Mouse (Mus musculus) MEL (cell line): ENCODE results near the gene Hrh1. TPM values are rescaled to one million over a fixed set of nuclear protein-coding genes. Genes with fewer than 3 reads are reported as not detected.

Experiments used
- DNase-seq: peaks from one replicate; pipeline ENCODE4 v3.0.0; 2011; ENCODE audit warnings: low read depth, low spot score
- H3K27ac ChIP-seq: 2 replicates; pipeline ENCODE4 v1.5.1; 2012; ENCODE audit warnings: low read depth, mild to moderate bottlenecking, control low read depth, low read length, moderate library complexity; ENCODE audit not compliant: control insufficient read depth
- H3K27me3 ChIP-seq, 2 experiments: fragments of 150-350 bp in 1 of 2; sonication (generic) in 1 of 2; 2 replicates each; pipeline ENCODE4 v1.6.1; 2012; ENCODE audit warnings: low read length in 2 of 2, mild to moderate bottlenecking in 2 of 2, improper control_type of control experiment in 1 of 2, moderate library complexity in 1 of 2; ENCODE audit not compliant: insufficient read depth in 2 of 2, control insufficient read depth in 1 of 2
- H3K36me3 ChIP-seq, 2 experiments: 2 replicates each; pipeline ENCODE4 v1.6.1; 2012 to 2014; ENCODE audit warnings: low read length in 2 of 2, improper control_type of control experiment in 1 of 2, inconsistent platforms in 1 of 2, mild to moderate bottlenecking in 1 of 2; ENCODE audit not compliant: insufficient read depth in 2 of 2, control insufficient read depth in 1 of 2
- H3K4me1 ChIP-seq, 2 experiments: fragments of 150-350 bp in 1 of 2; sonication (generic) in 1 of 2; 2 replicates each; pipeline ENCODE4 v1.6.1; 2012; ENCODE audit warnings: low read length in 2 of 2, improper control_type of control experiment in 1 of 2, mild to moderate bottlenecking in 1 of 2; ENCODE audit not compliant: insufficient read depth in 2 of 2, control insufficient read depth in 1 of 2
- H3K4me3 ChIP-seq, 2 experiments: fragments of 150-350 bp in 1 of 2; sonication (generic) in 1 of 2; 2 replicates each; pipeline ENCODE4 v1.5.1; 2012; ENCODE audit warnings: low read depth in 2 of 2, low read length in 2 of 2, mild to moderate bottlenecking in 2 of 2, moderate library complexity in 2 of 2, control low read depth in 1 of 2, improper control_type of control experiment in 1 of 2; ENCODE audit not compliant: control insufficient read depth in 1 of 2, insufficient read depth in 1 of 2
- H3K79me2 ChIP-seq: 2 replicates; pipeline ENCODE4 v1.6.1; 2012; ENCODE audit warnings: mild to moderate bottlenecking, low read length, moderate library complexity; ENCODE audit not compliant: control insufficient read depth, poor library complexity, insufficient read depth
- H3K9ac ChIP-seq: 2 replicates; pipeline ENCODE4 v1.6.1; 2012; ENCODE audit warnings: low read depth, mild to moderate bottlenecking, control low read depth, low read length, moderate library complexity; ENCODE audit not compliant: control insufficient read depth, poor library complexity, severe bottlenecking
- H3K9me3 ChIP-seq: fragments of 150-350 bp; sonication (generic); replicated peaks from 2 replicates; pipeline ENCODE4 v1.6.1; 2012; ENCODE audit warnings: mild to moderate bottlenecking, low read length, improper control_type of control experiment, moderate library complexity; ENCODE audit not compliant: insufficient read depth
- CHD1 ChIP-seq: IDR thresholded peaks from 2 replicates; pipeline ENCODE4 v1.6.1; 2012; ENCODE audit warnings: low read depth, mild to moderate bottlenecking, inconsistent platforms, low read length, improper control_type of control experiment
- CTCF ChIP-seq, 3 experiments: IDR thresholded peaks in 2 of 3; conservative IDR thresholded peaks in 1 of 3; 2 replicates each; pipeline ENCODE4 v1.5.1; 2011 to 2012; ENCODE audit warnings: low read length in 3 of 3, low read depth in 2 of 3, mild to moderate bottlenecking in 2 of 3, improper control_type of control experiment in 1 of 3, inconsistent platforms in 1 of 3, mixed read lengths in 1 of 3, moderate library complexity in 1 of 3; ENCODE audit not compliant: control insufficient read depth in 1 of 3, insufficient read depth in 1 of 3, poor library complexity in 1 of 3, severe bottlenecking in 1 of 3
- E2F4 ChIP-seq: IDR thresholded peaks from 2 replicates; pipeline ENCODE4 v1.6.1; 2011; ENCODE audit warnings: low read depth, low read length, improper control_type of control experiment, borderline replicate concordance
- ELF1 ChIP-seq: IDR thresholded peaks from 2 replicates; pipeline ENCODE4 v1.6.1; 2014; ENCODE audit warnings: low read depth, mild to moderate bottlenecking, inconsistent platforms, low read length, improper control_type of control experiment, moderate library complexity
- EP300 ChIP-seq, 2 experiments: IDR thresholded peaks; 2 replicates each; pipeline ENCODE4 v1.6.1; 2011; ENCODE audit warnings: improper control_type of control experiment in 2 of 2, low read length in 2 of 2, low read depth in 1 of 2, mild to moderate bottlenecking in 1 of 2
- HCFC1 ChIP-seq: IDR thresholded peaks from 2 replicates; pipeline ENCODE4 v1.6.1; 2012; ENCODE audit warnings: low read depth, mild to moderate bottlenecking, inconsistent platforms, low read length, improper control_type of control experiment, moderate library complexity
- KAT2A ChIP-seq: conservative IDR thresholded peaks from 2 replicates; pipeline ENCODE4 v1.6.1; 2012; ENCODE audit warnings: low read depth, low read length, improper control_type of control experiment, inconsistent platforms
- MAFK ChIP-seq: IDR thresholded peaks from 2 replicates; pipeline ENCODE4 v1.6.1; 2011; ENCODE audit warnings: low read depth, mild to moderate bottlenecking, low read length, improper control_type of control experiment, borderline replicate concordance
- MAZ ChIP-seq: IDR thresholded peaks from 2 replicates; pipeline ENCODE4 v1.6.1; 2012; ENCODE audit warnings: low read depth, mild to moderate bottlenecking, inconsistent platforms, low read length, improper control_type of control experiment
- MYB ChIP-seq: IDR thresholded peaks from 2 replicates; pipeline ENCODE4 v1.6.1; 2011; ENCODE audit warnings: mild to moderate bottlenecking, low read depth, low read length, improper control_type of control experiment
- NELFE ChIP-seq: IDR thresholded peaks from 2 replicates; pipeline ENCODE4 v1.6.1; 2011; ENCODE audit warnings: low read depth, low read length, improper control_type of control experiment
- NRF1 ChIP-seq: IDR thresholded peaks from 2 replicates; pipeline ENCODE4 v1.6.1; 2014; ENCODE audit warnings: low read depth, mild to moderate bottlenecking, inconsistent platforms, low read length, improper control_type of control experiment, moderate library complexity; ENCODE audit not compliant: poor library complexity, insufficient read depth, severe bottlenecking
- POLR2A ChIP-seq, 2 experiments: IDR thresholded peaks; 2 replicates each; pipeline ENCODE4 v1.6.1; 2011 to 2012; ENCODE audit warnings: low read length in 2 of 2, mild to moderate bottlenecking in 2 of 2, control low read depth in 1 of 2, improper control_type of control experiment in 1 of 2, low read depth in 1 of 2, moderate library complexity in 1 of 2; ENCODE audit not compliant: control insufficient read depth in 1 of 2, insufficient read depth in 1 of 2, poor library complexity in 1 of 2
- RAD21 ChIP-seq: IDR thresholded peaks from 2 replicates; pipeline ENCODE4 v1.6.1; 2011; ENCODE audit warnings: mild to moderate bottlenecking, low read depth, low read length, improper control_type of control experiment
- SIN3A ChIP-seq: IDR thresholded peaks from 2 replicates; pipeline ENCODE4 v1.6.1; 2012; ENCODE audit warnings: low read length, improper control_type of control experiment, inconsistent platforms
- SMC3 ChIP-seq: IDR thresholded peaks from 2 replicates; pipeline ENCODE4 v1.6.1; 2011; ENCODE audit warnings: low read depth, low read length, improper control_type of control experiment
- USF1 ChIP-seq: IDR thresholded peaks from 2 replicates; pipeline ENCODE4 v1.6.1; 2014; ENCODE audit warnings: low read depth, mild to moderate bottlenecking, inconsistent platforms, low read length, improper control_type of control experiment, moderate library complexity
- USF2 ChIP-seq, 2 experiments: IDR thresholded peaks; 2 replicates each; pipeline ENCODE4 v1.6.1; 2011 to 2012; ENCODE audit warnings: improper control_type of control experiment in 2 of 2, low read length in 2 of 2, borderline replicate concordance in 1 of 2, inconsistent platforms in 1 of 2, low read depth in 1 of 2, mild to moderate bottlenecking in 1 of 2; ENCODE audit not compliant: insufficient read depth in 1 of 2
- ZC3H11A ChIP-seq: IDR thresholded peaks from 2 replicates; pipeline ENCODE4 v1.6.1; 2012; ENCODE audit warnings: low read depth, mild to moderate bottlenecking, inconsistent platforms, low read length, improper control_type of control experiment
- polyA plus RNA-seq, 2 experiments: library from polyadenylated mRNA; stranded (reverse) in 1 of 2; unstranded in 1 of 2; fragments of >175 nt in 1 of 2; fragments of >200 nt in 1 of 2; gene quantifications; 2 replicates each; pipeline versions ENCODE4 v1.2.1 to v1.2.4; 2012; ENCODE audit warnings: low replicate concordance in 2 of 2, low read depth in 1 of 2; ENCODE audit not compliant: insufficient read length in 2 of 2, insufficient read depth in 1 of 2, missing spikeins in 1 of 2
- total RNA-seq: library from RNA; depleted of rRNA; stranded (reverse); fragments of 300-350 nt; gene quantifications from 2 replicates; pipeline ENCODE4 v1.2.3, GENCODE M21; 2012

The Hrh1 gene
- total and polyA plus RNA-seq, 3 experiments = not detected

- H3K4me3 ChIP-seq = no peak overlapping the region
Measured at GRCm38 (mm10) chr6:114408278-114408677, 10.5 kb downstream of the Hrh1 start.

GRCm38 (mm10) chr6:114411913-114412312 is 14.2 kb downstream of the Hrh1 start:
- Histone ChIP-seq H3K79me2 (no peaks in the 10 kb centered on the region), H3K4me1 (no peaks in the 10 kb centered on the region), H3K27me3 (no peaks in the 10 kb centered on the region), H3K36me3 (no peaks in the 10 kb centered on the region), H3K9me3 (no peaks in the 10 kb centered on the region), H3K4me3 (no peak overlapping the region)
- TF ChIP-seq E2F4 (no peak), ELF1 (no peak), ZC3H11A (no peak), RAD21 (no peak), MAFK (no peak), SMC3 (no peak), EP300 (IDR thresholded peaks at IDR 0.05; ENCODE audit: low read depth in 1 of 2, low read length in 2 of 2) (no peak)
- TF ChIP-seq, all 39 proteins: peak for 0
- DNase-seq = no peak
- H3K27ac ChIP-seq = no peak overlapping the region
- H3K9ac ChIP-seq = no peak overlapping the region

More at GRCm38 (mm10) chr6:114408278-114408677, 10.5 kb downstream of the Hrh1 start:
- TF ChIP-seq USF1 = no peak
- TF ChIP-seq USF2 (IDR thresholded peaks at IDR 0.05; ENCODE audit: borderline replicate concordance in 1 of 2, insufficient read depth in 1 of 2, low read depth in 1 of 2, low read length in 2 of 2) = no peak
- TF ChIP-seq HCFC1 = no peak
- no peak for TF ChIP-seq POLR2A (IDR thresholded peaks at IDR 0.05; ENCODE audit: control insufficient read depth in 1 of 2, insufficient read depth in 1 of 2, low read depth in 1 of 2, low read length in 2 of 2, poor library complexity in 1 of 2)
- no peak for TF ChIP-seq CHD1
- TF ChIP-seq SIN3A = no peak
- no peak for TF ChIP-seq MYB
- no peak for TF ChIP-seq KAT2A
- no peak for TF ChIP-seq RAD21
- no peak for TF ChIP-seq CTCF (IDR thresholded peaks at IDR 0.05 in 2 of 3, conservative IDR thresholded peaks at IDR 0.05 in 1 of 3; ENCODE audit: control insufficient read depth in 1 of 3, insufficient read depth in 1 of 3, low read depth in 2 of 3, low read length in 3 of 3, poor library complexity in 1 of 3, severe bottlenecking in 1 of 3)
- TF ChIP-seq NELFE = no peak
- TF ChIP-seq MAZ = no peak
- no peak for TF ChIP-seq NRF1
- no peaks in the 10 kb centered on the region for H3K36me3 ChIP-seq
- no peaks in the 10 kb centered on the region for H3K9me3 ChIP-seq
- no peaks in the 10 kb centered on the region for H3K27me3 ChIP-seq
- H3K79me2 ChIP-seq = no peaks in the 10 kb centered on the region
- no peaks in the 10 kb centered on the region for H3K4me1 ChIP-seq
- DNase-seq = no peak
- H3K27ac ChIP-seq = no peak overlapping the region
- H3K9ac ChIP-seq = no peak overlapping the region
